Mouse (Mus musculus) CH12.LX (cell line): ENCODE measurements at regions not wholly inside any gene's neighbourhood (a gene's known extent, or its start where the extent isn't known, plus 50 kb on each side); places are given as distances from the start of the nearest gene placed in this dataset.

Experiments
- CTCF ChIP-seq, 2 experiments: IDR thresholded peaks in 1 of 2; conservative IDR thresholded peaks in 1 of 2; 2 replicates each; pipeline ENCODE4 v1.5.1; 2011 to 2012; ENCODE audit warnings: low read depth in 2 of 2, low read length in 2 of 2, improper control_type of control experiment in 1 of 2, inconsistent platforms in 1 of 2, mild to moderate bottlenecking in 1 of 2, moderate library complexity in 1 of 2
- EP300 ChIP-seq: IDR thresholded peaks from 2 replicates; pipeline ENCODE4 v1.6.1; 2011; ENCODE audit warnings: low read length, improper control_type of control experiment
- HCFC1 ChIP-seq: IDR thresholded peaks from 2 replicates; pipeline ENCODE4 v1.6.1; 2012; ENCODE audit warnings: low read depth, mild to moderate bottlenecking, inconsistent platforms, low read length, improper control_type of control experiment
- MEF2A ChIP-seq: IDR thresholded peaks from 2 replicates; pipeline ENCODE4 v1.6.1; 2014; ENCODE audit warnings: low read depth, mild to moderate bottlenecking, inconsistent platforms, low read length, improper control_type of control experiment, borderline replicate concordance
- POLR2AphosphoS2 ChIP-seq: IDR thresholded peaks from 2 replicates; pipeline ENCODE4 v1.6.1; 2011; ENCODE audit warnings: low read depth, low read length, improper control_type of control experiment
- RCOR1 ChIP-seq: conservative IDR thresholded peaks from 2 replicates; pipeline ENCODE4 v1.6.1; 2012; ENCODE audit warnings: low read depth, mild to moderate bottlenecking, inconsistent platforms, low read length, improper control_type of control experiment
- SIN3A ChIP-seq: IDR thresholded peaks from 2 replicates; pipeline ENCODE4 v1.6.1; 2012; ENCODE audit warnings: low read length, improper control_type of control experiment, inconsistent platforms
- SMC3 ChIP-seq: IDR thresholded peaks from 2 replicates; pipeline ENCODE4 v1.6.1; 2011; ENCODE audit warnings: low read depth, low read length, improper control_type of control experiment
- TCF12 ChIP-seq: IDR thresholded peaks from 2 replicates; pipeline ENCODE4 v1.6.1; 2014; ENCODE audit warnings: low read depth, mild to moderate bottlenecking, inconsistent platforms, low read length, improper control_type of control experiment
- USF1 ChIP-seq: IDR thresholded peaks from 2 replicates; pipeline ENCODE4 v1.6.1; 2014; ENCODE audit warnings: low read depth, mild to moderate bottlenecking, inconsistent platforms, low read length, improper control_type of control experiment
- ZKSCAN1 ChIP-seq: IDR thresholded peaks from 2 replicates; pipeline ENCODE4 v1.6.1; 2012; ENCODE audit warnings: low read depth, inconsistent platforms, low read length, improper control_type of control experiment, borderline replicate concordance

GRCm38 (mm10) chr4:8919366-8919984 lies 680.6 kb upstream of the Car8 start:
- no peak for TF ChIP-seq HCFC1
- no peak for TF ChIP-seq CTCF (conservative IDR thresholded peaks at IDR 0.05 in 1 of 2, IDR thresholded peaks at IDR 0.05 in 1 of 2; ENCODE audit: low read depth in 2 of 2, low read length in 2 of 2)
- no peak for TF ChIP-seq EP300
- TF ChIP-seq USF1 = no peak
- no peak for TF ChIP-seq RCOR1
- no peak for TF ChIP-seq SIN3A
- no peak for TF ChIP-seq POLR2AphosphoS2
- TF ChIP-seq ZKSCAN1 = no peak
- no peak for TF ChIP-seq SMC3
- no peak for TF ChIP-seq MEF2A
- no peak for TF ChIP-seq TCF12
